Mouse (Mus musculus) lung, adult 2 months (tissue): ENCODE measurements around the gene Tomm7.
"Not testable (repeated sequence)": the region's sequence is repeated elsewhere in the genome, so short reads cannot be mapped to it uniquely, and the experiment has no call there.

Source experiments
- CTCF ChIP-seq: fragments of 200-500 bp; IDR thresholded peaks from 2 replicates; pipeline ENCODE4 v1.5.1; 2011; ENCODE audit warnings: mild to moderate bottlenecking, low read length, control low read depth; ENCODE audit not compliant: insufficient read depth
- POLR2A ChIP-seq: fragments of 200-500 bp; IDR thresholded peaks from 2 replicates; pipeline ENCODE4 v1.6.1; 2011; ENCODE audit warnings: low read depth, mild to moderate bottlenecking, control low read depth, low read length, borderline replicate concordance; ENCODE audit errors: extremely low read depth

DNA sequence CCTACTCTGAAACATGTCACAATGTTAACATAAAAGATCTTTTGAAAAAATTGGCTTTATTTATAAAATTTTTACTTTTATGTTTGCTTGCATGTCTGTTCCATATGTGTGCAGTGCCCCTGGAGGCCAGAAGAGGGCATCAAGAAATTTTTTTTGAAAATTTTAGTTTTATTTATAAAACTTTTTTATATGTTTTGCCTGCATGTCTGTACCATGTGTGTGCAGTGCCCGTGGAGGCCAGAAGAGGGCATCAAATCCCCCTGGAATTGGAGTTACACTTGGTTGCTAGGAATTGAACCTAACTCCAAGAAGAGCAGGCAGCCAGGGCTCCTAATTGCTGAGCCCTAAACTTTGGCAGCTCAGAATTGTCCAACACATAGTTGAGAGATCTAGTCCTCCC is 9.0 kb upstream of the Tomm7 start:
- TF ChIP-seq CTCF, POLR2A: not testable (repeated sequence)
